Mouse (Mus musculus) ovary, adult 10 weeks (tissue): Measurements from ENCODE around the gene Arpin. TPM values are rescaled to one million over a fixed set of nuclear protein-coding genes. Genes with fewer than 3 reads are reported as not detected.

ENCODE experiments used
- polyA plus RNA-seq: library from polyadenylated mRNA; stranded (reverse); fragments of 350-450 nt; fragmentation: Illumina TruSeq; extraction: RNeasy Lipid Tissue Mini Kit (QIAGEN cat#74804); gene quantifications from one replicate; pipeline ENCODE4 v1.2.3, GENCODE M21; 2014

The Arpin gene
- 12.3 TPM for polyA plus RNA-seq

GRCm38 (mm10) chr7:79934862-79935510 is at the start of gene Arpin:
Arpin (minus strand) TSS chr7:79935359.

DNA sequence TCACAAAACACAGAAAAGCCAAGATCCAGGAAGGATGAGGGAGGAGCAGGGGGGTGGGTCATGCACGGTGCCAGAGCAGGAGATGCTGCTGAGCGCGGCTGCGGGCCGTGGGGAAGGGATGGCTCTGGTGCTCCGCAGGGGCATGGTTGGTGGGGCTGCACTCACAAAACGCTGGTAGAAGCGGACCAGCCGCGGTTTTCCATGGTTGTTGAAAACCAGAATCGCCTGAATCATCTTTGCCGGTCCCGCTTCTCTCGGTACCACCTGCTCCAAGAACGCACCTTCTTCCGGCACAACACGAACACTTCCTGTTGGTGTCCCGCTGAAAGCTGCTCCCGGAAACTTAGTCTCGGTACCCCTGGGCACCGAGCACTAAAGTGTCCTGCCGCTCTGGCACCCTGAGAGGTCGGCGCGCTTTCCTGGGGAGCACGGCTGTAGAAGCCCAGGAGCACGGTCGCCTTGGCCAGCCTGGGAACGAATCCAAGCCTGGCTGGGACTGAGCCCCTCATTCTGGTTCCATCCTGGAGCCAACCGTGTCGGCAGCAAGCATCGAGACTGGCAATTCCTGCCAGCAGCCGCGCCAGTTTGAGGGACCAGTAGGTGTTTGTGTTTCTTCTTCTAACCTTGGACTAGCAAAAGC is 14.7 kb downstream of the Arpin start, which contains the start of gene Ap3s2:
TSS of gene Ap3s2 (minus strand) at position 306 of the 640 bp plus-strand sequence.

Other genes starting within 250 kb of the Arpin start
- 0.88 TPM for gene Kif7, start 219.6 kb downstream of the Arpin start, polyA plus RNA-seq
- 19.9 TPM for gene Plin1, start 202.5 kb downstream of the Arpin start, polyA plus RNA-seq
- gene Pex11a, start 192.2 kb downstream of the Arpin start, polyA plus RNA-seq = 14.7 TPM
- 1.6 TPM for gene Wdr93, start 192.2 kb downstream of the Arpin start, polyA plus RNA-seq
- not detected for gene Mesp1, start 141.6 kb downstream of the Arpin start, polyA plus RNA-seq
- gene Mesp2, start 124.6 kb downstream of the Arpin start, polyA plus RNA-seq = 1.00 TPM
- 16.9 TPM for gene Anpep, start 74.3 kb downstream of the Arpin start, polyA plus RNA-seq
- 42.0 TPM for gene Ap3s2, start 14.7 kb downstream of the Arpin start, polyA plus RNA-seq
- gene Zfp710, start 89.5 kb upstream of the Arpin start, polyA plus RNA-seq = 1.1 TPM
- gene Idh2, start 180.0 kb upstream of the Arpin start, polyA plus RNA-seq = 4.9 TPM